Mouse (Mus musculus) embryonic fibroblast, embryonic 13.5 days (primary cell): ENCODE results near the gene Bmyc.

Experiments used
- CTCF ChIP-seq: IDR thresholded peaks from 2 replicates; pipeline ENCODE4 v1.5.1; 2011; ENCODE audit warnings: mild to moderate bottlenecking, control low read depth, low read length, moderate library complexity, borderline replicate concordance; ENCODE audit not compliant: insufficient read depth
- POLR2A ChIP-seq: IDR thresholded peaks from 2 replicates; pipeline ENCODE4 v1.6.1; 2011; ENCODE audit warnings: low read depth, mild to moderate bottlenecking, control low read depth, low read length, moderate library complexity

DNA sequence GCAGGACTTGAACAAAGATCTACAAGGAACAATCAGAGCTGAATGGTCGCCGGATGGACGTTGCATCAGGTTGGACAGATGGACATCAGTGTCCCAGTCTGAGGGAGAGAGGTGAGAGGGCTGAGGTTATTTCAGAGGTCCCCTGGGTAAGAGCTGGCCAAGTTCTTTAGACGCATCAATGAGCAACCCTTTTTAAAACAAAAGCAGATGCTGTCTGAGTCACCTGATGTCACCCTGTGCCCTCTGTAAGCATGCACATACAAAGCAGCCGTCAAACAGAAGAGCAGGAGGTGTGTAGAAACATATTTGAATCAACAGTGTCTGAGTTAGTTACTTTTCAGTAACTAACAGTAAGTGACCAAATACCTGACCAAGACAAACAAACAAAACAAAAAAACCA is 42.4 kb upstream of the Bmyc start:
- TF ChIP-seq CTCF (no peak), POLR2A (no peak)
